Comparison of ENCODE assay signal across 26 mouse cellular contexts in the genomic region with DNA sequence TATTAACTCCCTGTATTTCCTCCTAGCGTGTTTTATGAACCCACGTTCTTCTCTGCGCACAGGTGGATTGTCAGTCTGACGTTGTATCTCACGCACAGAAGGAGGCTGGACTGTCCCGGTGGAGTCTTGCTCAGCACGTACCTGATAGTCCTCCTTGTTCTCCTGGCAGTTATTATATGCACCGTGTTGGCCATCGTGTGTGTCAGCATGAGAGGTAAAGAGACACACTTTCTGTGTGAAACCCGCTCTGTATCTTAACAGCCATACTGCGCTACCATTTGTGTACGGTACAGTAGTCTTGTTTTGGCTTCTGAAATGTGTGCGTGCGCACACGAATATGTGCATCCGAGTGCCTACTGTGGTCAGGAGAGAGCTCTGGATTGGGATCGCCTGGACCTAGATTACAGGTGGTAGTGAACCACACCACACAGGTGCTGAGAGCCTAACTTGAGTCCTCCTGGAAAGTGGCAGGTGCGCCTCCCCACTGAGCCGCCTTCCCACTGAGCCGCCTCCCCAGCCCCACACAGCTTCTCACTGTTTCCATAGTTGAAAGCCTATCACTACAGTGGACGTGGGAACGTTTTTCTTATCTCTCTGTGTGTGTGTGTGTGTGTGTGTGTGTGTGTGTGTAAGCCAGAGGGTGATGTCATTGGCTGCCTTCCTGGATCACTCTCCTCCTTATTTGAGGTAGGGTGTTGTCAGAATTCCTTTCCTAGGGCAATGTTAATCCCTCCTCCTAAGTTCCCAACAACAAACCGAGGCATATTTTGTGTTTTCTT. TPM values are rescaled to one million over a fixed set of nuclear protein-coding genes. Genes with fewer than 3 reads are reported as not detected.
DNase-seq lines count a peak whose midpoint lies in the region; ATAC-seq and TF ChIP-seq lines count a peak whose summit lies in the region.
"Had no signal": no experiment of that assay in that cellular context is flagged by ENCODE, and none has a peak within 500 bp of the region (broad histone marks: within the 10 kb centered on the region; RNA-seq: fewer than 3 reads in every experiment).

No protein-coding gene starts in this region.

- no peak overlapping the region for H3K9ac ChIP-seq in lung, postnatal 0 days (replicated peaks; ENCODE audit: low read depth)
- H3K9ac ChIP-seq in embryonic facial prominence, embryonic 13.5 days: peak overlapping the region; percentile 21; the same call in 1 of the 2 replicates
- no peak overlapping the region for H3K9ac ChIP-seq in liver, embryonic 13.5 days
- H3K9ac ChIP-seq: hindbrain, embryonic 12.5 days; kidney, embryonic 15.5 days; limb, embryonic 13.5 days had no signal

- H3K27me3 ChIP-seq in lung, postnatal 0 days (replicated peaks; ENCODE audit: insufficient read depth, low read length): no peaks in the 10 kb centered on the region
- peaks cover 15% of the 10 kb centered on the region; the same call in 1 of the 2 replicates for H3K27me3 ChIP-seq in embryonic facial prominence, embryonic 10.5 days (replicated peaks; ENCODE audit: low read depth, poor library complexity, severe bottlenecking)
- H3K27me3 ChIP-seq in embryonic facial prominence, embryonic 13.5 days: 0 out of 2 replicates have a peak, but pooled peaks cover 3% of the 10 kb centered on the region
- H3K27me3 ChIP-seq in liver, embryonic 13.5 days: no peaks in the 10 kb centered on the region
- H3K27me3 ChIP-seq: hindbrain, embryonic 12.5 days had no signal

- peaks cover 5% of the 10 kb centered on the region; the same call in 1 of the 2 replicates for H3K4me1 ChIP-seq in lung, postnatal 0 days (ENCODE audit: insufficient read depth, low read depth, low read length)
- H3K4me1 ChIP-seq in embryonic facial prominence, embryonic 10.5 days: peaks cover 17% of the 10 kb centered on the region
- H3K4me1 ChIP-seq in embryonic facial prominence, embryonic 13.5 days: peaks cover 16% of the 10 kb centered on the region; the same call in 1 of the 2 replicates
- H3K4me1 ChIP-seq in liver, embryonic 13.5 days (replicated peaks): peaks cover 43% of the 10 kb centered on the region

- no peak for TF ChIP-seq EP300 in lung, postnatal 0 days (IDR thresholded peaks at IDR 0.05)

- no peak overlapping the region for H3K4me3 ChIP-seq in lung, postnatal 0 days (ENCODE audit: low read depth, low read length)
- H3K4me3 ChIP-seq in embryonic facial prominence, embryonic 10.5 days: no peak overlapping the region
- H3K4me3 ChIP-seq in embryonic facial prominence, embryonic 13.5 days: no peak overlapping the region
- H3K4me3 ChIP-seq in liver, embryonic 13.5 days (replicated peaks): peak overlapping the region; percentile 86; the same call in 1 of the 2 replicates
- H3K4me3 ChIP-seq: hindbrain, embryonic 12.5 days; kidney, embryonic 15.5 days; layer of hippocampus, adult 2 months; left cerebral cortex, adult 2 months; limb, embryonic 13.5 days had no signal

- TF ChIP-seq CTCF in lung, postnatal 0 days (IDR thresholded peaks at IDR 0.05): no peak

- DNase-seq in lung, postnatal 0 days (ENCODE audit: low spot score): peak; percentile 15
- no peak for DNase-seq in lung, postnatal 25 days (ENCODE audit: low spot score)
- peak; percentile 3 for DNase-seq in embryonic facial prominence, embryonic 10.5 days (ENCODE audit: low spot score)
- no peak for DNase-seq in liver, embryonic 13.5 days
- no peak for DNase-seq in right cerebral cortex, postnatal 36 days (ENCODE audit: low spot score in 2 of 2)
- DNase-seq in cerebellum, adult 8-10 months: no peak
- DNase-seq: adrenal gland, adult 2 months; B cell, adult 2 months; cerebellum, adult 2 months; cerebellum, postnatal 25 days; gastrocnemius, postnatal 25 days; heart, adult 18-20 months; kidney, adult 11 months; kidney, postnatal 36 days; thymus, postnatal 14 days had no signal

- 87% methylated on average over 23 of the region's 23 CpGs for WGBS in lung, postnatal 0 days
- 94% methylated on average over 23 of the region's 23 CpGs for WGBS in embryonic facial prominence, embryonic 10.5 days
- 89% methylated on average over 23 of the region's 23 CpGs for WGBS in embryonic facial prominence, embryonic 13.5 days
- WGBS in liver, embryonic 13.5 days (ENCODE audit: insufficient replicate concordance): 82% methylated on average over 23 of the region's 23 CpGs

- no peak for ATAC-seq in lung, postnatal 0 days
- no peak for ATAC-seq in embryonic facial prominence, embryonic 13.5 days (ENCODE audit: insufficient number of reproducible peaks, insufficient read depth, low FRiP score, low TSS enrichment, low read depth)
- ATAC-seq in liver, embryonic 13.5 days (ENCODE audit: low read depth): no peak
- ATAC-seq in CD4-positive, CD25-positive, alpha-beta regulatory T cell, adult 4 months: no peak
- ATAC-seq: activated CD4-positive, CD25-positive, alpha-beta regulatory T cell, adult 4 months; forebrain, embryonic 14.5 days; hindbrain, postnatal 0 days; midbrain, embryonic 16.5 days had no signal

- no peak overlapping the region for H3K4me2 ChIP-seq in lung, postnatal 0 days (replicated peaks; ENCODE audit: low read depth, low read length)
- no peak overlapping the region for H3K4me2 ChIP-seq in embryonic facial prominence, embryonic 13.5 days
- peak overlapping the region; percentile 86 for H3K4me2 ChIP-seq in liver, embryonic 13.5 days
- H3K4me2 ChIP-seq: hindbrain, embryonic 12.5 days; kidney, embryonic 15.5 days; limb, embryonic 13.5 days had no signal

- H3K36me3 ChIP-seq in lung, postnatal 0 days (ENCODE audit: insufficient read depth, low read length): no peaks in the 10 kb centered on the region
- peaks cover 55% of the 10 kb centered on the region for H3K36me3 ChIP-seq in embryonic facial prominence, embryonic 10.5 days (replicated peaks)
- H3K36me3 ChIP-seq in embryonic facial prominence, embryonic 13.5 days: peaks cover 30% of the 10 kb centered on the region
- peaks cover 53% of the 10 kb centered on the region for H3K36me3 ChIP-seq in liver, embryonic 13.5 days

- no peaks in the 10 kb centered on the region for H3K9me3 ChIP-seq in lung, postnatal 0 days (ENCODE audit: low read length)
- no peaks in the 10 kb centered on the region for H3K9me3 ChIP-seq in embryonic facial prominence, embryonic 10.5 days
- H3K9me3 ChIP-seq in embryonic facial prominence, embryonic 13.5 days: no peaks in the 10 kb centered on the region
- no peaks in the 10 kb centered on the region for H3K9me3 ChIP-seq in liver, embryonic 13.5 days (replicated peaks)
- H3K9me3 ChIP-seq: hindbrain, embryonic 12.5 days; kidney, embryonic 15.5 days; limb, embryonic 13.5 days had no signal

- no peak overlapping the region for H3K27ac ChIP-seq in lung, postnatal 0 days (ENCODE audit: low read length)
- H3K27ac ChIP-seq in embryonic facial prominence, embryonic 10.5 days (replicated peaks): no peak overlapping the region
- no peak overlapping the region for H3K27ac ChIP-seq in embryonic facial prominence, embryonic 13.5 days
- peak overlapping the region; percentile 66 for H3K27ac ChIP-seq in liver, embryonic 13.5 days
- H3K27ac ChIP-seq: hindbrain, embryonic 12.5 days; hindbrain, postnatal 0 days; kidney, embryonic 15.5 days; layer of hippocampus, adult 2 months; left cerebral cortex, adult 2 months; limb, embryonic 13.5 days had no signal

RNA-seq across cellular contexts. Expression of a gene that starts 2.7 kb away (rescaled TPM):
- 5.9 and 6.0 TPM in 2 replicates for polyA plus RNA-seq in lung, postnatal 0 days (2015; fragmentation: Nextera tagmentation; extraction: Ambion mirVana)
- polyA plus RNA-seq in embryonic facial prominence, embryonic 10.5 days (2016; fragmentation: Nextera tagmentation; extraction: Ambion mirVana): 12.4 and 12.6 TPM in 2 replicates
- 9.7 and 12.4 TPM in 2 replicates for polyA plus RNA-seq in embryonic facial prominence, embryonic 13.5 days (2015; fragmentation: Nextera tagmentation; extraction: Ambion mirVana)
- 8.8 and 9.2 TPM in 2 replicates for polyA plus RNA-seq in liver, embryonic 13.5 days (2015; fragmentation: Nextera tagmentation; extraction: Ambion mirVana)
- polyA plus RNA-seq in CD4-positive, CD25-positive, alpha-beta regulatory T cell, adult 4 months (2017; shearing (Covaris generic)): 10 to 100 TPM; 11.5 to 13.7 TPM

Comparison
In these comparisons a context has a peak if more than half of its experiments do, and no peak if none do; other contexts are left out.
1. DNase-seq: peak in lung, postnatal 0 days (single experiment) and embryonic facial prominence, embryonic 10.5 days (single experiment); none in lung, postnatal 25 days (single experiment), liver, embryonic 13.5 days (single experiment), right cerebral cortex, postnatal 36 days (0 of 2) and cerebellum, adult 8-10 months (single experiment).